Mouse (Mus musculus) CD4-positive, CD25-positive, alpha-beta regulatory T cell, adult 2 months (primary cell): ENCODE results near the gene Mtfmt.

ENCODE experiments used
- DNase-seq: peaks from one replicate; pipeline ENCODE4 v3.0.0-alpha.2; 2012; ENCODE audit warnings: low read depth, low spot score

The Mtfmt gene

DNA sequence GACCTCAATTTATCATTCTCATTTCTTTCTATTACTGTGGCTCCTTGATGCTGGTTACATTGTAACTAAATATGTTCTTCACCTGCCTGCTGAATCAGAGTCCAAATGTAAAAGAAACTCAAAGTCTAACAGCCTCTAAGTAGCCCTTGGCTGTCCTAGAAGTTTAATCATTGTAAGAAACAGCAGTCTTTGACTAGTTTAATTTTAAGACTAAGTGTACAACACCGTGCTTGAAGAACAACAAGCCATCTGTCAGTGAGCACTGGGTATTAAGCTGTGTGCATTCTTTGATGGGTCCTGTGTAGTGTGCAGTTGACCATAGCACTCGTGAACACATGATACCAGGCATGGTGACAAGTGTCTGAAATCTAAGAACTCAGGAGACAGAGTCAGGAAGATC, 8.1 kb upstream of the Mtfmt start:
- no peak for DNase-seq

DNA sequence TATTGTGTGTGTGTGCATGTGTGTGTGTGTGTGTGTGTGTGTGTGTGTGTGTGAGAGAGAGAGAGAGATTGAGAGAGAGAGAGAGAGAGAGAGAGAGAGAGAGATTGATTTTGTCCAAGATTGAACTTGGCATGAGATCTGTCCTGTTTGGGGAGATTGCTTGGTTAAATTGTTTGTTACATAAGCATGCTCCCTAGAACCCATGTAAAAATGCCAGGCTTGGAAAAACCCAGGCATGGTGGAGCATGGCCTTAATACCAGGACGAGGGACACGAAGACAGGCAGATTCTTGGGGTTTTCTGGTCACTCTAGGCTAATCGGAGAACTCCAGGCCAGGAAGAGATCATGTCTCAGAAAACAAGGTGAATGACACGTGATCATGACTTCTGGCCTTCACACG, 7.6 kb upstream of the Mtfmt start:
- DNase-seq = no peak

DNA sequence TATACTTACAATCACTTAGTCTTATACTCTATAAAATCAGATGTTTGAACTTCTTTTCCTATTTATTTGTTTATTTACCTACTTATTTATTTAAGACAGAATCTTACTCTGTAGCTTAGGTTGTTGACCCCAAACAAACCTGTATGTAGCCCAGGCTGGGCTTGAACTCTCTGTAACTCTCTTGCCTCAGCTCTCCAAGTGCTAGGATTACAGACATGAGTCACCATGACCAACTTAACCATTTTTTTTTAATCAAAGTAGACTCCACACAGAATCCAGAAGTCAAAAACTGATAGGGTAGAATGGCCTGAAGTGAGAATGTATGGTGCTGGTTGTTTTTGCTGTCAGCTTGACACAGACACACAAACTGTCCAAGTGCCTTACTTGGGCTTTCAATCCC, 5.2 kb upstream of the Mtfmt start:
- DNase-seq = no peak

- DNase-seq = no peak
These were observed 4.7 kb upstream of the Mtfmt start for GRCm38 (mm10) chr9:65430921-65431320.

DNA sequence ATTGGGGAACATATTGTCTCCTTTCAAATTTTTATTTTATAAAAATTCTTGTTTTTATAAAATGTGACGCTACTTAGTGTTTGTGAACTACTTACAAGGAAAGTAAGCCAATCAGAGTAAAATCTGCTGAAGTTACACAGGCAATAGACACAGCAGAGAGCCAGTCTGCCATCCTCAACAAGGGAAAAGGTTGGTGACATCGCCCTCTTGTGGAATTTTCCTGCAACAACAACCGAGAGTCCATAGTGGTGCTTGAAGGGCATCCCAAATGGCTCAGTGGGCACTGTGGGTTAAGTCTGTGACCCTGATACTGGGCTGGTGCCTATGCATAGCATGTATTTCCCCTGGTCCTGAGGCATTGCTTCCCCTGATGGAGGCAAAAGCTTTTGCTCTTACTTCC, 3.3 kb upstream of the Mtfmt start:
- peak; percentile 84 for DNase-seq

GRCm38 (mm10) chr9:65434140-65434539, 1.4 kb upstream of the Mtfmt start:
- DNase-seq = peak; percentile 69

- DNase-seq = no peak
These were observed 371 bp upstream of the Mtfmt start for GRCm38 (mm10) chr9:65435211-65435610.

- DNase-seq = no peak
These were observed 9.1 kb downstream of the Mtfmt start for GRCm38 (mm10) chr9:65444692-65445091.

DNA sequence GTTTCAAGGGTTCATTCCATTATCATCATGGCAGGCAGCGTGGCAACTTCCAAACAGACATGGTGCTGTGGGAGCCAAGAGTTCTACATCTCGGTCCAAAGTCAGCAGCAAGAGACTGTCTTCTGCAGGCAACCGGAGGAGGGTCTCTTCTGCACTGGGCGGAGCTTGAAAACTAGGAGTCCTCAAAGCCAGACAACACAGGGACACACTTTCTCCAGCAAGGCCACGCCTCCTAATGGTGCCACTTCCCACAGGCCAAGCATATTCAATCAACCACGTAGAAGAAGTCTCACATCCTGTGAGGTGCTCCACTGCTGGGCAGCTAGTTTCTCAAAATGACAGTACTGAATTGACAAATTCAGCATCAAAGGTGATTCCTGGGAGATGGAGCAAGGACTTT, 12.4 kb downstream of the Mtfmt start:
- no peak for DNase-seq

DNA sequence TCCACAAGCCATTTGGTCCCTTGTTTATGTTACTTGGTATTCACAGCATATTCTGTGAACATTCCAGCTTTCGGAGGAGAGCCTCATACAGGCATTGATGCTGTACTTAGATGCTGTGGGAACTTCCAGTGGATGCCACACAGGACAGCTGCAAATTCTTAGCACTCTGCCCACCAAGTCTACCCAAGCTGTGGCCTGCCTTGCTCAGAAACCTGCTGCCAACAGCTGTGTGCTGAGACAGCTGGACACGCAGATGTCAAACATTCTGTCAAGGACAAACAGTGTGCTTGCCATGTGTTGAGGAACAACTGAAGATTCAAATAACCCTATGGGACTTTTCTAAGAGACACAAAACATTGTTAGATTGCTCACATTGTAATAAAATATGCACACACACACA, 23.4 kb downstream of the Mtfmt start:
- DNase-seq = no peak

DNA sequence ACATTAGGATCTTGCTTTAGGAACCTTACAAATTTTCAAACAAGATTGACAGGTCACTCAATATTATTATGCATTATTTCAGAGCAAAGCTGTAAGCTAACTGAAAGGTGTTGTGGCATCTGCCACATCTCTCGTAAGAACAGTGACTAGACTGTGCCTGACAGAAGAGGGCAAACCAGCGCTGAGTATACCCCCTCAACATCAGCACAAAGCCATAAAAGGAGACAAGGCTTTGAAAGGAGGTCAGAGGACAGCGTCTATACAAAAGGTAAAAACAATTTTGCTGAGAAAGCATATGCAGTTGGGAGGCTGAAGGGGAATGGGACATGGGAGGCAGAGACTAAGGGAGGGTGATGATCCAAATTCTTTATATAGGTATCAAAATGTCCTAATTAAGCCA, 24.6 kb downstream of the Mtfmt start:
- DNase-seq = no peak

DNA sequence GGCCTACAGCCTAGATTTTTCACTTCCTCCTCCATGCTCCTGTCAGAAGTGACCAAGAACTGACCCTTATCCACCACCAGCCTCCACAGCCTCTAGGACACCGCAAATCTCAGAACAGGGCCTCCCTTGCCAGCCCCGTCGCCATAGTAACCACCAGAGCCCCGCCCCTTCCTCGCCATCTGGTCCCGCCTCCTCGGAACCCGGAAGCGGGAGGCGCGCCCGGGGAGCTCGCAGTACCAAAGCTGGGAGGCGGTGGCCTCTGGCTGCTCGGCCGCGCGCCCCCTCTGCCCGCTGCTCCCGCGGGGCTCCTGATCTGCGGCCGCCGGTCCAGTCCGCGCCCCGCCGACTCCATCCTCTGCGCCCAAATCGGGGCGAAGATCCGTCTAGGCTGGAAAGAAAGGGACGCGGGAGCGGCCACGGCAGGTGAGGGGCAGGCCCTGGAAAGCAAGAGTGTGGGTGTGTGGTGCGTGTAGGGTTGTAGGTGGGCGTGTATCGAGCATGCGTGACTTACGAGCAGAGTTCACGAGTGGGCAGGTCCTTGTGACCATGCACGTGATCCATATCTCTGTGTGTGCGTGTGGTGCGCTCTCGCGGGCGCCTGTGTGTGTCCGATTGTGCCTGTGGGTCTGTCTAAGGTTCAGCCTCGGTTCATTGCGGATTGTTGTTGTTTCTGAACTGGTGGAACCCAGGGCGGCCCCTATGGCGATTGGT, 25.3 kb downstream of the Mtfmt start, which contains the start of gene Spg21:
Gene Spg21, plus strand, starts transcription at position 216 of the 711 bp plus-strand sequence.
- peak; percentile 95 for DNase-seq

DNA sequence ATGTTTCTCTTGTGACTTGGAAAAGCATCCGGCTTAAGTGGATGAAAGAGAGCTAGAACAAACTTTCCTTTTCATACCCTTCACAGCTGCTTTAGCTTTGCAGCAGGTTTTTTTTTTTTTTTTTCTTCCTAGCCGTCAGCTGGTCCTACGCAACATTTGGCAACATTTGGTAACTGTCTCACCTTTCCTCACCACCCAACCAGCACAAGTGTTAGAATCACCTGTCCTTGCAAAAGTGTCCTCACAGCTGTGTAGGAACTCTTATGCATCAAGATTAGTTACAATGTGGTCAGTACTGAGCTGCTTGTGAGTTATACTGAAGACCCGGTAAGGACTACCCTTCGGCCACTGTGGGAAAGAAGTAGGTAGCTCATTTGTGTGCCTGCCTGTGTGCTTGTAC, 27.0 kb downstream of the Mtfmt start:
- no peak for DNase-seq

GRCm38 (mm10) chr9:65464161-65464560, 28.6 kb downstream of the Mtfmt start:
- DNase-seq = no peak

GRCm38 (mm10) chr9:65465241-65465640, 29.7 kb downstream of the Mtfmt start:
- no peak for DNase-seq

DNA sequence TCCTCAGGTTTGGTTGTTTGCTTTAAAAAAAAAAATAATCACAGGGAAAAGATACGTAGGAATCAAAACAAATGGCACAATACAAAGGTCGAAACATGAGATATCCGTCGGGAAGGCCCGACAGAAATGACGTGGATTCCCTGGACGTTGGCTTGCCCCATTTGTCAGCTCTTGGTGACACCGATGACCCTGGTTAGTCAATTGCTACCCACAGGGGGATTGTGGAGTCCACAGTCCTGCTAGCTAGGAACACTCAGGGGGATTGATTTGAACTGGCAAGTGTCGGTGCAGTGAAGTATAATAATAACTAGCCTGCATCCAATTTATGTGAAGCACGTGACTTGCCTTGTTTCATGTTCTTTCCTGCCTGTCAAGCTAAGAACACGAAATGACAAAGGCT, 32.1 kb downstream of the Mtfmt start:
- DNase-seq = no peak

DNA sequence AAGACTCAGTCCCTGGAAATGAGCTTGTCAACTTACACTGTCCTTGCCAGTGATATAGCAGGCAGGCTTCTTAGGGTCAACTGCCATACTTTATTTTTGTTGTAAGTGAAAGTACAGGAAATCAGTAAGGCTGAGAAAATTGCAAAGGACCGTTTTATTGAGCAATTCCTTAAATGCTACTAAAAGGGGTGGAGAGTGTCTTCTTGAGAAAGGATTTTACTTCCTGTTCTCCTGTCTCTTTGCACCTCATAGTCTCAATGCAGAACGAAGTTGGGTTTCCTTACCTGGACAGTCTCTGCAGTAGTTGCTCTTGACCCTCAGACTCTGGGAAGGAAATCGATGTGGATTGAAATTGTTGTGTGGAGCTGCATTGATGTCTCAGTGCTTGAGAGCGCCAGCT, 37.2 kb downstream of the Mtfmt start:
- DNase-seq = no peak

DNA sequence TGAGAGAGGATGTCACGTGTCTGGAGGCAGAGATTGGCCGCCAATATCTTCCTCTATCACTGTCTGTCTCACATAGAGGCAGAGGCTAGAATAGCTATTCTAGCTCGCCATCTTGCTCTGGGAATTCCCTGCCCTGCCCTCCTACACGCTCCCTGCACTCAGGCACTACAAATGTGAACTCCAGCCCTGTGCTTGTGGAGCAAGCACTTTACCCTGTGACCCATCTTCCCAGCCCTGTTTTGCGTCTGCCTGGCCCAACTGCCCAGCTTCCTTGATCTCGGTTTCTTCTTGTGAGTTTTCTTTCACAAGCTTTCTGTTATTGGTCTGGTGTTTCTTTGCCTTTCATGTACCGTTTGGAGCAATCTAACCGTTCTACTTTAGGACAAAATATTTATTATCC, 43.6 kb downstream of the Mtfmt start:
- DNase-seq = no peak

DNA sequence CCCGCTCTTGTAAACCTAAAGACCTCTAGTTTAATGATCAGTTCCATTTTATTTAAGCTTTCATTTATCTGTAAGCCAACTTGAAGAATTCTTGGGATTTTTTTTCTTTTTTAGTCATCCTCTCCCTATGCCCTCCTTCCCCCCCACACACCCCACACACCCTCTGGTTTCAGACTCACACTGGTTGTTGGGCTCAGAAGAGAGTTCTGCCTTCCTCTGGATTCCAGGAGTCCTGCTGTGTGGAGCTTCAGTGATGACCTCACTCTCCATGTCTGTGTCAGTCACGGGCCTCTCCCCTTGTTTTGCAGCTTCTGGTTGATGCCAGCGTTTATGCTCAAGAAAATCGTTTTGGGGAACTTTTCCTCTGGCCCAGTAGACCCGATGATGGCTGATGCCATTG, 44.5 kb downstream of the Mtfmt start:
- no peak for DNase-seq

GRCm38 (mm10) chr9:65491476-65491875, 55.9 kb downstream of the Mtfmt start:
- no peak for DNase-seq

DNA sequence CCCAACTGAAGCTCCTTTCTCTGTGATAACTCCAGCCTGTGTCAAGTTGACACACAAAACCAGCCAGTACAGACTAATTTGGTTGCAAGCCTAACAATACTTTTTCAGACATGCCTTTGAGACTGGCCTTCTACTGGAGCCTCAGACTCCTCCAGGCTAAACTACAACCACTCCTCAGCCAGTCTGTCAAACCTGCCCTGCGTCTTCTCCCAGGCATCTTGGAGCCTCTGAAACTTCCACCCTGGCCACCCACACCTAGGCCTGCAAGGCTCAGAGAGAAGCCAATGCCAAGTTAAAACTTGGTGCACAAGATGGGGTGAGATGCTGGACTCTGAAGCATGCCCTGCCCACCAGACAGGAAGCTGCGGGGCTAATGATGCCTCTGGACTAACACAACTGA, 56.8 kb downstream of the Mtfmt start:
- DNase-seq = no peak

GRCm38 (mm10) chr9:65492851-65493250, 57.3 kb downstream of the Mtfmt start:
- DNase-seq = no peak

- no peak for DNase-seq
These were observed 66.6 kb downstream of the Mtfmt start for GRCm38 (mm10) chr9:65502146-65502545.
